Mouse (Mus musculus): Measurements from ENCODE around the gene Sec1. TPM values are rescaled to one million over a fixed set of nuclear protein-coding genes. Genes with fewer than 3 reads are reported as not detected.
"Not testable (repeated sequence)": the region's sequence is repeated elsewhere in the genome, so short reads cannot be mapped to it uniquely, and the experiment has no call there.

Gene Sec1
- polyA plus RNA-seq, 1 experiment = not detected

DNA sequence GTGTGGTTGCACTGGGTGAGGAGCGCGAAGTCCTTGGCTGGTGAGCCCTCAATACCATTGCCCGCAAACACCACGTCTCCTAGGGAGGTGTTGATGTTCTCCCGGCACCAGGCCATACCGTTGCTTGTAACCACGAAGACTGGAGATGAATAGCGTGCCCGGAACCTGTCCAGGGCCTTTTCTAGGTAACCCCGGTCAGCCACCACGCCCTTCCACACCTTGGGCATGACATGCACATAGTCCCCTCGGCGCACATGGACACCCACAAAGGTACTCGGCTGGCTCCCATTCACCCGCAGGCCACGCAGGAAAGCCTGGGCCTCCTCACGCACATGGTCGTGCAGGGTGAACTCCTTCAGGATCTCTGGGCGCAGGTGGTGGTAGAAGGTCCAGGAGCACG, 43.7 kb downstream of the Sec1 start:
- H3K4me3 ChIP-seq (ENCODE audit: insufficient read depth, low read depth, low read length); H3K4me1 ChIP-seq (ENCODE audit: control insufficient read depth, insufficient read depth, insufficient read length, low read length); H3K27ac ChIP-seq (replicated peaks; ENCODE audit: low read depth, low read length): not testable (repeated sequence)

DNA sequence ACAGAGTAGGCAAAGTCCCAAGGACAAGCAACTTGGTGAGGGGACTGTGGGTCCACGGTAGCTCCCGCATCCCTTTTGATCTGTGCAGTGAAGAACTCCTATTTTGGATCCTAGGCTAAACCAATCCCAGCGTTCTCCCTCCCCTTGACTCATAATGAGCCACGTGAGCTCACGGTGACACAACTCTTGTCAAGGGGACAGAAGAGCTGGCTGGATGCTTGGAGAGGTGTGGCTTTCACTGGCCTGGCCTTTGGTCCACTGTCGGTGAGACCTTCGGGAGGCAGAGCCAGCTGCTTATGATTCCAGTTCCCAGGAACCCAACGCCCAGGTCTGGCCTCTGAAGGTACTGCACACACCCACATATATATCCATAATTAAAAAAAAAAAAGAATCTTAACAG, 44.9 kb downstream of the Sec1 start:
- no peak overlapping the region for H3K27ac ChIP-seq (replicated peaks; ENCODE audit: low read depth, low read length)
- H3K4me1 ChIP-seq (ENCODE audit: control insufficient read depth, insufficient read depth, insufficient read length, low read length) = 0 out of 2 replicates have a peak, but pooled peaks cover under 1% of the 10 kb centered on the region
- H3K4me3 ChIP-seq (ENCODE audit: insufficient read depth, low read depth, low read length) = no peak overlapping the region

DNA sequence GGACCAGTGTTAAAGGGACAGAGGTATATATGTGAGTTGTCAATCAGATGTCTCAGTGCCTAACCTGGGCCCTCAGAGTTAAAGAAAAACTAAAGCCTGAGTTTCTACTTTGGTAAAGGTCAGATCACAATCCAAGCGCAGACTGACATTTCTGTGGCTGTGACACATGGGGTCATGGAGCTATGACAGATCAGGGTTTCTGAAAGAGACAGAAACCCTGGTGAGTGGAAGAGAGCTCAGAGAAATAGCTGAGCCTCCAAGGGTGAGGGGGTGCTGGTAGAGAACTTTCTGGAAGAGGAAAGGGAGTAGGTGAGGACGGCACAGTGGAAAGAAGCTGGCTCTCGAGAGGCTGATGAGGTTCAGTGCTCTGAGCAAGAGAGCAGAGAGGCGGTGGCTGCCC, 47.5 kb downstream of the Sec1 start:
- Histone ChIP-seq H3K4me3 (ENCODE audit: insufficient read depth, low read depth, low read length) (no peak overlapping the region), H3K4me1 (ENCODE audit: control insufficient read depth, insufficient read depth, insufficient read length, low read length) (peaks cover 11% of the 10 kb centered on the region), H3K27ac (replicated peaks; ENCODE audit: low read depth, low read length) (no peak overlapping the region)

DNA sequence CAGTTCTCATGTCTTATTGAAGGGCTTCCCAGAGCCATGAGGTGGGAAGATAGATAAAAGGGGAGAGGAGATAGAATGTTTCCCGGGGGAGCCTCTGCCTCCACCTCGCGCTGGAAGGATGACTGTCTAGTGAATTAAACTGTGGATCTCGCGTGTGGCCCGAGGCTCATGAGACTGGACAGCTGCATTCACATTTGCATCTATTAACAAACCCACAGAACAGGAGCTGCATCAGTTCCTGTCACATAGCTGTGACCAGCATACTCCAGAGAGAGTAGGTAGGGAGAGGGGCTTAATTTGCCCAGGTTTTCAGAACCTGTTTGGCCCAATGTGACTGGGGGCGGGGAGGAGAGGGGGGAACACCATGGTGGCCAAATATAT, 48.6 kb downstream of the Sec1 start:
- no peak overlapping the region for H3K27ac ChIP-seq (replicated peaks; ENCODE audit: low read depth, low read length)
- H3K4me3 ChIP-seq (ENCODE audit: insufficient read depth, low read depth, low read length) = no peak overlapping the region
- H3K4me1 ChIP-seq (ENCODE audit: control insufficient read depth, insufficient read depth, insufficient read length, low read length) = peaks cover 19% of the 10 kb centered on the region

DNA sequence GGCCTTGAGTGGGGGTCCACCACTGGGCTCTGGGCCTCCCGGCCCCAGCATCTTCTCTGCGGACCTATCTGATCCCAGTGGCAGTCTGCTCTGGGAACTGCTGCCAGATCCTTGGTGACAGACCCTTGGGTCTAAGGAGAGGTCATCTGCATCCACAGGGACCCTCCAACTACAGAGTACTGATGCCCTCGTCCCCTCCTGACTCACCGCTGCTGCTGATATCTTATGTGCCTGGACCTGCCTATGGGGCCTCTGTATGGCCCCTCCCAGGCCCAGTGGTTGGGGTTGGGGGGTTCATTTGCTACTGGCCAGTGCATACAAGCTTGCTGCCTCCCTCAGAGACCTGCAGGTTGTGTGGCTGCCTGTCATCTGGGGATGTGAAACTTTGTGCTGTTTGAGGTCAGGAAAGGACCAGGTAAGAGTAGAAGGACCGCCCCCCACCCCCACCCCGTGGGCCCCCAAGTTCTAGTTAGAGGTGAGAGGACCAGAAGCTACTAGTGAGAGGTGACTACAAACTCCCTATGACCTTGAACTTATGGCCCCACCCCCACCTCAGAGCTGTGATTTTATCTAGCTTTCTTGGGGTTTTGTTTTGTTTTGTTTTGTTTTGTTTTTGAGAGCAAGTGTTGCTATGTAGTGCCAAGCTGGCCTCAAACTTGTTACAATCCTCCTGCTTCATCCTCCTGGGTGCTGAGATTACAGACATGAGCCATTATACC, 49.2 kb downstream of the Sec1 start:
- Histone ChIP-seq H3K4me3 (ENCODE audit: insufficient read depth, low read depth, low read length) (no peak overlapping the region), H3K4me1 (ENCODE audit: control insufficient read depth, insufficient read depth, insufficient read length, low read length) (peaks cover 22% of the 10 kb centered on the region), H3K27ac (replicated peaks; ENCODE audit: low read depth, low read length) (no peak overlapping the region)

DNA sequence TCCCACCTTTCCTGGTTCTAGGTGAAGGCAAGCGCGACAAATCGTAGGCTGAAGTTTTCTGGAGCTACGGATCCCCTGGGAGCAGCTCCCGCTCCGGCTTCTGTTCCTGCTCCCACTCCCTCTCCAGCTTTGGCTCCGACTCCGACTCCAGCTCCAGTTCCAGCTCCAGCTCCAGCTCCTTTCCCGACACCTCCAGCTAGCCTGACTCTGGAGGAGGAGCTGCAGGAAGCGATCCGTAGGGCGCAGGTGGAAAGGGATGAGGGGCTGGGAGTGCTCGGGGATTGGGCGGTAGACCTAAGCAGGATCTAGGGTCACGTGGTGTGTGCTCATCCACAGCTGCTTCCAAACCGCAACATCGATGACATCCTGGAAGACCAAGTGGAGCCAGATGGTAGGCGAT, 50.0 kb downstream of the Sec1 start:
- H3K4me3 ChIP-seq (ENCODE audit: insufficient read depth, low read depth, low read length) = 0 out of 2 replicates have a peak overlapping the region, but pooled peaks have one; percentile 19
- H3K4me1 ChIP-seq (ENCODE audit: control insufficient read depth, insufficient read depth, insufficient read length, low read length) = peaks cover 26% of the 10 kb centered on the region
- H3K27ac ChIP-seq (replicated peaks; ENCODE audit: low read depth, low read length) = no peak overlapping the region

DNA sequence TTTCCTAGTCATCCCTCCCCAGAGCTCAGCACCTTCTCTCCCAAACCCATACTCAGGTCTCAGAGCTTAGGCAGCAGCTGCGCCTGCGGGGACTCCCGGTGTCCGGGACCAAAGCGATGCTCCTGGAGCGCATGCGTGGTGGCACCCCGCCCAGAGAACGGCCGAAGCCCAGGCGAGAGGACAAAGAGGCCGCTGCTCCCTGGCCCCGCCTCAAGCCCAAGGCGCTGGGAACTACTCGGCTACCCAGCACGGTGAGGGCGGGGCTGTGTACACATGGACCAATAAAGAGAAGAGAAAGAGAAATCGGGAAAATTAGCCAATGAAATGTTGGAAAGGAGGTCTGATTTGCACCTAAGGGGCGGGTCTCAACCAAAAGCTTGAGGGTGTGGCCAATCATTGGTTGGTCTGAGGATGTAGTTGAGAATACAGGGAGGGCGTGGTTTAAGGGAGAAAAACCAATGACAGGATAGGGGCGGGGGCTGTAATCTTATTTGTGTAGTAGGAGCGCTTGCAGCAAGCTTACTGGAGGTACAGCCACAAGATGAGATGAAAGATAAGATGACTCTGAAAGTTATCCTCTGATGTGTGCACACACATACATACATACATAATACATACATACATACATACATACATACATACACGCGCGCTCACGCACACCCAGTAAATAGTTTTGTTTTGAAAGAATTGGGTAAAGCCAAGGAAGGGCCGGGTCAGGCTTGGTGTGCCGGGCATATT, 50.6 kb downstream of the Sec1 start:
- Histone ChIP-seq H3K27ac (replicated peaks; ENCODE audit: low read depth, low read length) (no peak overlapping the region; the same call in 1 of the 2 replicates), H3K4me1 (ENCODE audit: control insufficient read depth, insufficient read depth, insufficient read length, low read length) (peaks cover 26% of the 10 kb centered on the region)

DNA sequence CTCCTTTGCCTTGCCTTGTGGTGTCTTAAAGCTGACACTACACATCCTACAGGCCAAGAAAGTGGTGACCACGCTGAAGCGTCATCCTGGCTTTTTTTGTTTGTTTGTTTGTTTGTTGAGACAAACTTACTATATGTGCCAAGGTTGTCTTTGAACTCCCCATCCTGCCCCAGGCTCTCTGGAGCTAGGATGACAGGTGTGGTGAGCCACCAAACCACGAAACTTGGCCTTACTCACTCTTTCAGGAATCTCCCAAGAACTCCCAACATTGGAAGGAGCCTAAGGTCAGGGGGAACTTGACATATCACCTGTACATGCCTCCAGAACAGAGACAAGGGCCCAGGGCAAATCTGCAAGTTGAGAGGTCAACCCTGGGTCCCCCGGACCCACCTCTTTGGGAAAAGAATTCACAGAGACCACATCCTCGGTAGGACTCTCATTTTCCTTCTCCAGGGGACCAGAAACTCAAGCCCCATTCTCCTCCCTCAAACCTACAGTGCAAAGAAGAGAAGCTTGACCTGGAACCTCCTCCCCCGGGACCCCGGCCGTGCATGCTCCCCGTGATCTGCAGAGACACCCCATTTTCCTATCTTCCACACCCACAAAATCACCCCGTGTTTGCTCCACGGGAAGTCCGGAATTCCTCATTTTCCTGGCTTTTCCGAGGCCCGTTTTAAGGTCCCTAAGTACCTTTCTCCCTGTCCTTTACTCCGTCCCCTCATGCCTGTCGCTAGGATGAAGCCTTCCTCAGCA, 51.5 kb downstream of the Sec1 start:
- Histone ChIP-seq H3K27ac (replicated peaks; ENCODE audit: low read depth, low read length) (peak overlapping the region; percentile 73), H3K4me3 (ENCODE audit: insufficient read depth, low read depth, low read length) (peak overlapping the region; percentile 56), H3K4me1 (ENCODE audit: control insufficient read depth, insufficient read depth, insufficient read length, low read length) (peaks cover 26% of the 10 kb centered on the region)

More for the DNA sequence above, 50.6 kb downstream of the Sec1 start:
- peak overlapping the region; percentile 56 for H3K4me3 ChIP-seq (ENCODE audit: insufficient read depth, low read depth, low read length)

DNA sequence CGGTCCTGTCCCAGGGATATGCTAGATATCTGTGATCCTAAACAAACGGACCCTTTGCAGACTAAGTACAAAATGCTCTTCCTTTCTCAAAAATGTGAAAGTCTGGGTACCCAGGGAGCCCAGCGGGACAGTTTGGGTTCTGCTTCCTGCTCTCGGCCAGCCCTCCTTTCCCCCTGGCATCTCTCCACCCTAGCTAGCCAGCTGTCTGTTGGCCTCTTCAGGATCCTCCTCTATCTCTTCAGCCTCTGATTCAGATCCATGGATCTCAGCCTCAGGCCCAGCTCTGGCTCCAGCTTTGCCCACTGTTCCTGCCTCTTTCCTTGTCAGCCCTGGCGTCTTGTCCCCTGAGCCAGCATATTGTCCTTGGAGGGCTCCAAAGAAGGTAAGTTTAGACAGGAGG, 52.1 kb downstream of the Sec1 start:
- peaks cover 26% of the 10 kb centered on the region for H3K4me1 ChIP-seq (ENCODE audit: control insufficient read depth, insufficient read depth, insufficient read length, low read length)
- H3K27ac ChIP-seq (replicated peaks; ENCODE audit: low read depth, low read length) = peak overlapping the region; percentile 73
- peak overlapping the region; percentile 50 for H3K4me3 ChIP-seq (ENCODE audit: insufficient read depth, low read depth, low read length)

DNA sequence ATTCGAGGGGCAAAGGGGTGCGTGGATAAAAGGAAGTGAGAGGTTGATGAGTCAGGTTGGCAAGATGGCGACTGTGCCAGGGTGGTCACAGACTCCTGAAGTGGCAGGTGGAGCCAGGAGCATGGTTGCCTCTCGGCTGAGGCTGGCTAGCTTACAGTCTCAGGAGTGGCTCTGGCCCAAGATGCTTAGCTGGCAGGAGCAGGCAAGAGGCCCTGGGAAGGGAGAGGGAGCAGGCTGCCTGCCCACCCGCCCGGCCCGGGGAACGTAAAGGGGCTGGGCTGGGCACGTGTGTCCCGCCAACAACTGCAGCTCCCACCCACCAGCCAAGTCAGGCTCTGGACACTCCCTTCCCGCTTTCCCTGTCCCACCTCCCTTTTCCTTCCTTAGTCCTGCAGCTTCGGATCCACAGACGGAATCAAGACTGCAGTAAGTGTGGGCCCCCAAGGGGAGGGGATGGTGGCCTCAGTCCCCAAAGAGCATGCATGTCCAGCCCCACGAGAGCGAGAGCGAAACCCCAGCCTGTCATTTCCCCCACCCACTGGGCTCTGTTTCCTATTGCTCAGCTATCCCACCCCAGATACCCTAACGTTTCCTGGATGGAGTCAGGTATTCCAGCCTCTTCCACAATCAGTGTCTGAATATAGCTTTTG, 52.7 kb downstream of the Sec1 start:
- H3K4me1 ChIP-seq (ENCODE audit: control insufficient read depth, insufficient read depth, insufficient read length, low read length) = peaks cover 29% of the 10 kb centered on the region
- peak overlapping the region; percentile 50 for H3K4me3 ChIP-seq (ENCODE audit: insufficient read depth, low read depth, low read length)
- H3K27ac ChIP-seq (replicated peaks; ENCODE audit: low read depth, low read length) = peak overlapping the region; percentile 85

DNA sequence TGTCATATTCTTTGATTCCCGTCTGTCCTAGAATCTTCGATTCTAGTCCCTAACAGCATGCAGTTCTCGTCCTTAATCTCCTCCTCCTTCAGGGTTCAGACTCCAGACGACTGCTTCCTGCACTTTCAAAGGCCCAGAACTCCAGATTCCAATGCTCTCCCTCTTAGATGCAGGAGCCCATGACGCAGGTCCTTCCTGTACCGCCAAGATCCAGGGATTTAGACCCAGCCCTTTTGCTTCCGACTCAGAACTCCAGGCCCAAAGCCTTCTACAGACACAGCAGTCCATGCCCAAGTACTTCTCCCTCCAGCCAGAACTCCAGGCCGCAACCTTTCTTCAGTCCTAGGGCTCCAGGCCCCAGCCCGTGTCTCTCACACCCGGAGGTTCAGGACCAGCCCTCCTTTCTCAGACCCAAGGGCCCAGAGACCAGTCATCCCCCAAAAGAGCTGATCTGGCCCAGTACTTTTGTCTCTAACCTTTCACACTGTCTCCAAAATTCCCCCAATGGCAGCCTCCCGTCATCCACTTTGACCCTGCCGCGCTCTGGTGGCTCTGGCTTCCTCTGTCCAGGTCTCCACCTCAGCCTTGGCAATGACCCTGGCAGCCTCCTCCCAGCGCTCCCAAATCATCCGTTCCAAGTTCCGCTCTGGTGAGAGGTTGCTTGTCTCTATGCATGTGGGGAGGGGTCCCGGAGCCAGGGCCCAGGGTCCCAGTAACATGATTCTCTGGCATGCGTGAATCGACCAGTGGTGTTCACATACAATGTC, 53.8 kb downstream of the Sec1 start:
- Histone ChIP-seq H3K27ac (replicated peaks; ENCODE audit: low read depth, low read length) (peak overlapping the region; percentile 85), H3K4me3 (ENCODE audit: insufficient read depth, low read depth, low read length) (no peak overlapping the region), H3K4me1 (ENCODE audit: control insufficient read depth, insufficient read depth, insufficient read length, low read length) (peaks cover 33% of the 10 kb centered on the region)

DNA sequence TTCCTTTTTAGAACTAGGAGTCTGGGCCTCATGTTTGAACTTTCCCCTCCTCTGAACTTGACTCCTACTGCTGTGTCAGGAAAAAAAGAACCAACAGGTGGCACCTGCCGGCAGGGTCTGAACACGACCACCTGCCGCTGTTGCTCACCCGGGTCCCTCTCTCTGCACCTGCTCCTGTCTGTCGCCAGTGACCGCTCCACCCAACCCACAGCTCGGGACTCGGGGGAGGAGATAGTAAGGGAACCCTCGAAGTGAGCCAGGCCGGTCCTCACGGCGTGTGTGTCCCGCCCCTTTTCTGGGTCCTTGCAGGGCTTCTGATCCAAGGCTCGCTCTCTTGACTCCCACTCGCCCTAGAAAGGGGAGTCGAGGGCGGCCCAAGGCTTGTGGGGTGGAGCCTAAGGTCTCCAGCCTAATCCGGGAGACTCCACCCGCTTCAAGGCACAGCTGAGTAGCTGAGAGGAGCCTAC, 54.6 kb downstream of the Sec1 start, which contains the start of gene Mamstr:
TSS of gene Mamstr (plus strand) at position 417 of the 467 bp plus-strand sequence.
- H3K27ac ChIP-seq (replicated peaks; ENCODE audit: low read depth, low read length) = peak within 1 kb of the TSS; percentile 85
- no peak within 1 kb of the TSS for H3K4me3 ChIP-seq (ENCODE audit: insufficient read depth, low read depth, low read length)
- H3K4me1 ChIP-seq (ENCODE audit: control insufficient read depth, insufficient read depth, insufficient read length, low read length) = peaks cover 37% of the 10 kb centered on the region

DNA sequence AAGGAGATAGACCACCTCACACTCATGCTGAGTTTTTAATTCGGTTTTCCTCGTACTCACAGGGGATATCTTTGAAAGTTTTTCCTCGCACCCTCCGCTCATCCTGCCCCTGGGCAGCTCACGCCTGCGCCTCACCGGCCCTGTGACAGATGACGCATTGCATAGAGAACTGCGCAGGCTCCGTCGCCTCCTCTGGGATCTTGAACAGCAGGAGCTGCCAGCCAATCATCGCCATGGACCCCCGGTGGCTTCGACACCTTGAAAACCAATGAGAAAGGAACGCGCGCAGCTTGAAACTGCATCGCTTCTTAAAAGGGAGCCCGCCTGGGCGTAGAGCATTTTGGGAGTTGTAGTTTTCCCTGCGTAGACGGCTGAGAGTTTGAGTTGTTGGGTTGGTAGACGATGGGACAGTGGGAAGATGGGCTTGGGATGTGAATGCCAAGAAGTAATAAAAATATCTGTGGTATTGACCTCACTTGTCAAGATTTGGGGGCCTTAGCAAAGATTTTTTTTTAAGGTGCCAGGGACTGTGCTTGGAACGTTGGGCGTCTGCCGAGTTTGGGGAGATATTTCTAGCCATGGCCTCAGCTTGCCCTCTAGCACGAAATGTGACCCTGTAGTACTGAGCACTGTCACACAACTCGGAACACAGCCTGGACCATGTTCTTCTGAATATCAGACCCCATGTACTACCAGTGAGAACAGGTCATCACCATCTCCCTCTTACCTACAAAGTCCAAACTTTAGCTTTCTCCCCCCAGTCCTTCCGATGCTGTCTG, 55.4 kb downstream of the Sec1 start:
- H3K4me3 ChIP-seq (ENCODE audit: insufficient read depth, low read depth, low read length) = peak overlapping the region; percentile 39
- peaks cover 36% of the 10 kb centered on the region for H3K4me1 ChIP-seq (ENCODE audit: control insufficient read depth, insufficient read depth, insufficient read length, low read length)
- H3K27ac ChIP-seq (replicated peaks; ENCODE audit: low read depth, low read length) = peak overlapping the region; percentile 55
